Mouse (Mus musculus): ENCODE data around the gene Ctdnep1.
"Not testable (repeated sequence)": the region's sequence is repeated elsewhere in the genome, so short reads cannot be mapped to it uniquely, and the experiment has no call there.

Gene Ctdnep1

GRCm38 (mm10) chr11:70010961-70011360 is 30.0 kb downstream of the Ctdnep1 start:
- no peak for DNase-seq (ENCODE audit: low spot score)

DNA sequence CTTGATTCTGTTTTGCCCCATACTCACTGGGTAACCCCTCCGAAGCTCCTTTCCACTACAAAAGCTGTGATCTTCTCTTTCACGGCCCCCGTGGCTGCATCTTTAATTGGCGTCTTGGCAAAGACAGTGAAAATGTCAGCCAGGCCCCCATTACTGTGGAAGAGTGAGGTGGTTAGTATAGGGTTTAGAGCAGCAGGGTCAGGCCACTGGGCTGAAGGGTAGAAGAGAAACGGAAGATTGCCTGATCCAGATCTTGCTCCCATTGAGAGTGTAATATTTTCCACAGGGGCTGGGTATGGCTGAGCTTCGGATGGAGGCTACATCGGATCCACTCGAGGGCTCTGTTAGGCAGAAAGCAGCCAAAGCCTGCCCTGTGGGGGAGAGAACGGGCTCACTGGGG is 32.0 kb downstream of the Ctdnep1 start:
- DNase-seq (ENCODE audit: low spot score), result no peak

DNA sequence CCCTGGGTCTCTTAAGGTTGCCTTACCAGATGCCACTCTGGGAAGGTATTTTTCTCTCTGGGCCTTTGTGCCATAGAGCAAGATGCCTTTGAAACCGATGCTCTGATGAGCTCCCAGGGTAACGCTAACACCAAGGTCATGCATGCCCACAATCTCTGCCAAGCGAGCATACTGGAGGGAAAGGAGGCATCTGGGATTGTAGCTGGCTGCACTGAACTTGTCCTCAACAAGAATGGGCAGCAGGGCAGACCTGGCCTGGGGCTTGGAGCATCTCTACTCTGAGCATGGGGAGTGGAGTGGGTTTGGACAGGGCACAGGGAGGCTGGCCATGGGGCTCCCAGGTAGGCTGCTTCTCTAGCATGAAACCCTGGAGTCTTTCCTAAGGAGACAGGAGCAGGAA is 32.5 kb downstream of the Ctdnep1 start:
- no peak for DNase-seq (ENCODE audit: low spot score)

- no peak for DNase-seq (ENCODE audit: low spot score)
Measured at GRCm38 (mm10) chr11:70014051-70014450, 33.1 kb downstream of the Ctdnep1 start.

GRCm38 (mm10) chr11:70014880-70015558 is 34.1 kb downstream of the Ctdnep1 start, which contains the start of gene Acadvl:
Acadvl (minus strand) TSS chr11:70015411.
- peak; percentile 85 for DNase-seq (ENCODE audit: low spot score)

DNA sequence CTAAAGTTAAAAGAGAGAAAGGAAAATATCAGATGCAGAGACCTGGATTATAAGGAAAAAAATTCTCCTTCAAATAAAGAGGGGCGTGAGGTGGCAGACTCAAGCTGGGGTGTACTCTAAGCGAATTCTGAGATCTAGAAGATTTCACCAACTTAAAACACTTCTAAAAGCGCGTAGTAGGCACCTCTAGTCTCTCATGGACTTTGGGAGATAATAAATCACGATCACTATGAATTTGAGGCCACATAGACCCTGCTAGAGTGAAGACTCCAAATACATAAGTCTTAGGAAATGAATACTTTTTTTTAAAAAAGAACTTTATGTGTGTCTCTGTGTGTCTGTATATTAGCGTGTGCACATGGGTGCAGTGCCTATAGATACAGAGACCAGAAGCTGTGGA is 34.7 kb downstream of the Ctdnep1 start:
- DNase-seq (ENCODE audit: low spot score), result no peak

GRCm38 (mm10) chr11:70016177-70016576 is 35.2 kb downstream of the Ctdnep1 start:
- DNase-seq (ENCODE audit: low spot score), result not testable (repeated sequence)

GRCm38 (mm10) chr11:70016669-70017068 is 35.7 kb downstream of the Ctdnep1 start, which contains the start of gene Dlg4:
Dlg4 (plus strand) TSS chr11:70016942.
- DNase-seq (ENCODE audit: low spot score), result no peak

DNA sequence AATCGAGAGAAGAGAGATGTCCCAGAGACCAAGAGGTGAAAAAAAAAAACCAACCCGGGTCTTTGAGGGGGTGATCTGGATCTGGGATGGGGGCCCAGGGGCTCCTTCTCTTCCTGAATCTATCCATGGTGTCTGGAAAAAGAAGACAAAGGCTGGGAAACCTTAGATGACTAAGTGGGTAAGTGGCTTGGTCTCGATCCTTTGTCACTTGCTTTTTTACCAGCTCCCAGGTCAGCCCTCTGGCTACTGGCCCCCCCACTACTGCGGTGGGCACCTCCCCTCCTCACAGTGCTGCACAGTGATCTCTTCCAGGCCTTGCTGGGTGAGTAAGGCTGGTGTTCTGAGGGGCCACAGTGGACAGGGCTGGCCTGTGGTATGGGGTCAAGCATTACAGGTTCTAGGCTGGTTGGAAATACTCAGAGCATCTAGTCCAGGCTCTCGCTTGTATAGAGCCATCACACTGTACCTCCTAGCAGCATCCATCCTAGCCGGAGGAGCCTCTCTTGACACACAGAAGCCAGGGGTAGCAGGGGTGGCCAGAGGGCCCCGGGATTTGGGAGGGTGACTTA is 36.3 kb downstream of the Ctdnep1 start:
- DNase-seq (ENCODE audit: low spot score), result no peak

GRCm38 (mm10) chr11:70018131-70018990 is 37.4 kb downstream of the Ctdnep1 start:
- peak; percentile 70 for DNase-seq (ENCODE audit: low spot score)

DNA sequence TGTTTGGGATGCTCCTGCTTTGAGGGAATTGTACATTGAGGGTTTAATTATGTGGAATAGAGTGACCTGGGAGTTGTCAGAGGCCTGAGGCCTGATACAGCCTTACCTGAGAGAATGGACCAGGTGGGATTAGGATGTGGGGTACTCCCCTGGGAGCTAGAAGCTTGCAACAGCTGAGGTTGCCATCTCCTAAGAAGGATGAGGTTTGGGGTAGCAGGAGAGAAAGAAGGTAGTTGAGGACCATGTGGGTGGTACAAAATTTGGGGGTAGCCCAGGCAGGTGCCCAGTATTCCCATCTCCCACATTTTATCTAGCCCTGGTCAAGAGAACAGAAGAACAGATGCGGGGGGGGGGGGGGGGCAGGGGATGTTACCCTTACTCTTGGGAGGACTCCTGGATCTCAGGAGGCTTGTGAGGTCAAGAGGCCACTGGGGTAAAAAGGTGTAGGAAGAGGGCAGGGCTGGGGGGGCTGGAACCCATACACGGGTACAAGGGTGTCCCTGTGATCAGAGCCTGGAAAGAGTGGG is 38.6 kb downstream of the Ctdnep1 start:
- no peak for DNase-seq (ENCODE audit: low spot score)

GRCm38 (mm10) chr11:70020022-70020631 is 39.2 kb downstream of the Ctdnep1 start:
- DNase-seq (ENCODE audit: low spot score), result peak; percentile 53

GRCm38 (mm10) chr11:70020731-70021263 is 39.8 kb downstream of the Ctdnep1 start:
- peak; percentile 92 for DNase-seq (ENCODE audit: low spot score)

DNA sequence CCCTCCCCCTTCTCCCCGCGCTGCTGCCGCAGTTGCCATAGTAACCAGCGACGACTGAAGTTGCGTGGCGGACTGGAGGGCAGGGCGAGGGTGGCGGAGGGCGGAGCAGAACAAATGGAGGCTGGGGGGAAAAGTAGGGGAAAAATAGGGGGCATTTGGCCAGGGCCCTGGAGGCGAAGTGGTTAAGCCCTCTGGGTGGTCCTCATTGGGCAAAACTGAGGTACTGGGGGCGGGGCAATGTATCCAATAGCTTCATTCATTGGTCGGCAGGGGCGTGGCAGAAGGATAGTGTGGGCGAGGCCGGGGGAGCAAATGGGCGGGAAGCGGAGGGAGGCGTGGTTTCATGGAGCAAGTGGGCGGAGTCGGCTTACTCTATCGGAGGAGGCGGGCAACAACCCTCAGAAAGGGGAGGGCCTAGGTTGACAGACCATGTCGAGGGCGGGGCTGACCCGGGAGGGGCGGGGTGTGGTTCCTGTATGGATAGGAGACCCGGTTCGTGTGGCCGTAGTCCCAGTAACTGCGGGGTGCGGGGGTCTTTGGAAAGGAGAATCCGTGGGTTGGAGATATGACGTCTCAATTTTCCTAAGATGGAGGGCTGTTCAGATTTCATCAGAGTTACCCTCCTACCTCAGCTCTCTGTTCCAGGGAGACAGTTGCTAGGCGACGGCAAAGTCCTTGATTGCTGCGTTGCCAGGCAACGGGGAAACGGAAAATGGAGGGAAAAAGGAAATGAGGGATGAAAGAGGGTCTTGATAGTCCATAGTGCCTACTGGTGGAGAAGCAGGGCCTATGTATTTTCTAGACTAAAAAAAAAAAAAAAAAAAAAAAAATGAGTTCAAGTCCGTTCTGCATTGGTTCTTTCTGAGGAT is 40.5 kb downstream of the Ctdnep1 start:
- DNase-seq (ENCODE audit: low spot score), result peak; percentile 97

DNA sequence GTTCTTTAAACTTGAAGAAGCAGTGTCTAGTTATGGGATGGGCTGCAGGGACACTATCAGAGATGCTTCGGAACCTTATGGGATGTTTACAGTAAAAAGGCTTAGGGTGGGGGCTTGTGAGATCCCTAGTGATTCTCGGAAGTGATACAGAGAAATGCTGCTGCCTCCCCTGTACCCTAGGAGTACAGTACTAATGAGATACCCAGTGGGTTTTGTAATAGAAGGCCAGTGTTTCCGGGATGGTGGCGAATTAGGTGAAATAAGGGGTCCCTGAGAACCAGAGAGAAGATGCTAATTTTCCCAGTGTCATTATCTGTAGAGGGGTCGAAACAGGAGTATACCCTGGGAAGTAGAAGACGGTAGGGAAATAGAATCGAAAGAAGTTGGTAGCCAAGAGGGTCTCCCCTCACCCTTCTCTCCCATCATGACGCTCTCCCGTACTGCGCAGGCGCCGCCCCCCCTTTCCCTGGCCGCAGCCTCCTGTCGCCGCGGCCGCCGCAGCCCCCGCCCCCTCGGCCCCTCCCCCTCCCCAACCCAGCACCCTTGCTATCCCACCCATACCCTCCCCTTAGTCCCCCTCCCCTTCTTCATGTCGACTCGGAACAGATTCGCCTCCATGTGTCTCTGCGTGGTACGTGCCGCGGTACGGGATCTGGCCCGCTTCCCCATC is 42.7 kb downstream of the Ctdnep1 start:
- no peak for DNase-seq (ENCODE audit: low spot score)

GRCm38 (mm10) chr11:70024151-70024514 is 43.2 kb downstream of the Ctdnep1 start:
- DNase-seq (ENCODE audit: low spot score), result no peak

DNA sequence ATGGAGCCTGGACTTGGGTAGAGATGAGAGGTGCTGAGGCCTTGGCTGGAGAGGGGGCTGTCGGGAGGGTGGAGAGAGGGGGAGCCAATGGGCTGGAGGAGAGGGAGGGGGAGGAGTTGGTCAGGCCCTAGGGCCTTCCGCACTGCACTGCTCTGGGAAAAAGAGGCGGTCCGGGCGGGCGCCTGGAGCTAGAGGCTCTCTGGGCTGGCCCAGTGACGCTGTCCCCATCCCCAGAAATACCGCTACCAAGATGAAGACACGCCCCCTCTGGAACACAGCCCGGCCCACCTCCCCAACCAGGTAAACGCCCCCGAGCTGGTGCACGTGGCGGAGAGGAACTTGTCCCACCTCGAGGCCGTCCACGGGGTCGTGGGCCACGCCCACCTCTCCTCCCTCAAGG is 45.7 kb downstream of the Ctdnep1 start:
- DNase-seq (ENCODE audit: low spot score), result peak; percentile 87

- peak; percentile 46 for DNase-seq (ENCODE audit: low spot score)
Measured at GRCm38 (mm10) chr11:70027397-70027796, 46.4 kb downstream of the Ctdnep1 start.

DNA sequence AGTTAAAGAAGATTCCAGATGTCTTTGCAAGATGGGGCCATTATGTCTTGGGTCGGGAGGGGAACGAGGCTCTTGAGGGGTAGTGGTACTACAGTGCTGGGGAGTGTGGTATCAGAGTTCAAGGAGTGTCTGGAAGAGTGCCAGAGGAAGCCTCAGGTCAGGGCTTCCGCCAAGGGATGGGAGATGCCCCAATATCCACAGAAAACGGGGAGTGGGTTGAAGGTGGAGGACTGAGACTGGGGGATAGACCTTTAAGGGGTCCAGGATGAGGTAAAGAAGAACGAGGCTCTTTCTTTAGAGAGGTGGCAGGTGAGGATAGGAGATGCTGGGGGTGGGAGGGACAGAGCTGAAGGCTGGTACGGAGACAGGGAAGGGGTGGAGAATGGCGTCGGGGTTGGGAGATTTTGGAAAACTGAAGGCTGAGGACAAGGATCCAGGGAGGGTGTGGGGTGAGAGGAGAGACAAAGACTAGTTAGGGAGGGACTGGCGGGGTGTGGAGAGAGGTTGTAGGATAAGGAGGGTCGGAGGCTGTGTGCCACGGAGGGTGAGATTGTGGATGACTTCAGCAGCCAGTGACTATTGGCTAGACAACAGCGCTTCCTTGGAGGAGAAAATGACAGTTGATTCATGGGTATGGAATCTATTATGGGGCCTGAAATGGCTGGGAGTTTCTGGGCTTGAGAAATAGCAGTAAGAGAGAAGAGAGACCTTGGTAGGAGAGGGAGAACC is 47.6 kb downstream of the Ctdnep1 start:
- DNase-seq (ENCODE audit: low spot score), result no peak

All from MN1 (cell line).